Comparison of ENCODE assay signal across 20 mouse cellular contexts in genomic region chr16:62543156-62543555, GRCm38 (mm10).
DNase-seq lines count a peak whose midpoint lies in the region; ATAC-seq and TF ChIP-seq lines count a peak whose summit lies in the region.
"Had no signal": no experiment of that assay in that cellular context is flagged by ENCODE, and none has a peak within 500 bp of the region (broad histone marks: within the 10 kb centered on the region; RNA-seq: fewer than 3 reads in every experiment).

No protein-coding gene starts in this region.

- no peaks in the 10 kb centered on the region for H3K9me3 ChIP-seq in hindbrain, postnatal 0 days (ENCODE audit: low read length)
- no peaks in the 10 kb centered on the region for H3K9me3 ChIP-seq in hindbrain, embryonic 11.5 days (ENCODE audit: control insufficient read depth, low read length)
- H3K9me3 ChIP-seq: forebrain, embryonic 10.5 days; forebrain, embryonic 13.5 days; hindbrain, embryonic 10.5 days had no signal

- intact Hi-C loops in left cerebral cortex, adult 2 months (cut with DNase I): no loop called here
- intact Hi-C loops in left cerebral cortex, postnatal 14 days (cut with DNase I): no loop called here

- no peak overlapping the region for H3K27ac ChIP-seq in hindbrain, postnatal 0 days
- no peak overlapping the region for H3K27ac ChIP-seq in hindbrain, embryonic 11.5 days (ENCODE audit: low read depth, low read length)
- no peak overlapping the region for H3K27ac ChIP-seq in left cerebral cortex, adult 2 months
- H3K27ac ChIP-seq: forebrain, embryonic 10.5 days; forebrain, embryonic 13.5 days; hindbrain, embryonic 10.5 days; hindbrain, embryonic 14.5 days had no signal

- H3K36me3 ChIP-seq in hindbrain, postnatal 0 days (ENCODE audit: insufficient read depth, low read length): no peaks in the 10 kb centered on the region
- H3K36me3 ChIP-seq in hindbrain, embryonic 11.5 days (ENCODE audit: control insufficient read depth, insufficient read depth, low read length): no peaks in the 10 kb centered on the region
- H3K36me3 ChIP-seq: forebrain, embryonic 10.5 days; hindbrain, embryonic 10.5 days had no signal

- WGBS in hindbrain, postnatal 0 days: 87% methylated on average over 2 of the region's 2 CpGs
- WGBS in hindbrain, embryonic 11.5 days: 82% methylated on average over 2 of the region's 2 CpGs

- H3K4me2 ChIP-seq in hindbrain, postnatal 0 days (ENCODE audit: low read depth, low read length): no peak overlapping the region
- no peak overlapping the region for H3K4me2 ChIP-seq in hindbrain, embryonic 11.5 days (replicated peaks; ENCODE audit: low read depth, low read length)
- H3K4me2 ChIP-seq: forebrain, embryonic 13.5 days; heart, embryonic 11.5 days; hindbrain, embryonic 14.5 days had no signal

- H3K9ac ChIP-seq in hindbrain, postnatal 0 days (replicated peaks; ENCODE audit: low read length): no peak overlapping the region
- H3K9ac ChIP-seq in hindbrain, embryonic 11.5 days (ENCODE audit: low read depth, low read length): no peak overlapping the region
- H3K9ac ChIP-seq: forebrain, embryonic 13.5 days; hindbrain, embryonic 14.5 days had no signal

- no peak for ATAC-seq in hindbrain, postnatal 0 days
- no peak for ATAC-seq in hindbrain, embryonic 11.5 days (ENCODE audit: low FRiP score)
- ATAC-seq: activated CD4-positive, CD25-positive, alpha-beta regulatory T cell, adult 4 months; CD4-positive, CD25-positive, alpha-beta regulatory T cell, adult 4 months; forebrain, embryonic 13.5 days had no signal

- no peak overlapping the region for H3K4me3 ChIP-seq in hindbrain, postnatal 0 days (ENCODE audit: low read length)
- no peak overlapping the region for H3K4me3 ChIP-seq in hindbrain, embryonic 11.5 days (ENCODE audit: low read depth, low read length)
- H3K4me3 ChIP-seq in left cerebral cortex, adult 2 months: no peak overlapping the region
- H3K4me3 ChIP-seq: forebrain, embryonic 10.5 days; forebrain, embryonic 13.5 days; hindbrain, embryonic 10.5 days had no signal

- no peaks in the 10 kb centered on the region for H3K4me1 ChIP-seq in hindbrain, postnatal 0 days (ENCODE audit: insufficient read depth, low read length)
- H3K4me1 ChIP-seq in hindbrain, embryonic 11.5 days (replicated peaks; ENCODE audit: control insufficient read depth, insufficient read depth, low read length): no peaks in the 10 kb centered on the region
- H3K4me1 ChIP-seq: forebrain, embryonic 10.5 days; hindbrain, embryonic 10.5 days had no signal

- no peaks in the 10 kb centered on the region for H3K27me3 ChIP-seq in hindbrain, postnatal 0 days (ENCODE audit: insufficient read depth, low read length)
- H3K27me3 ChIP-seq in hindbrain, embryonic 11.5 days (ENCODE audit: control insufficient read depth, insufficient read depth, low read length): no peaks in the 10 kb centered on the region
- H3K27me3 ChIP-seq: forebrain, embryonic 13.5 days had no signal

- peak; percentile 57 for TF ChIP-seq CTCF in hindbrain, postnatal 0 days (IDR thresholded peaks at IDR 0.05; ENCODE audit: low read depth)
- peak; percentile 11 for TF ChIP-seq CTCF in left cerebral cortex, adult 2 months (IDR thresholded peaks at IDR 0.05)

- peak; percentile 25 for DNase-seq in hindbrain, postnatal 0 days (ENCODE audit: low spot score)
- no peak for DNase-seq in hindbrain, embryonic 11.5 days (ENCODE audit: low spot score)
- no peak for DNase-seq in left cerebral cortex, adult 2 months (ENCODE audit: extremely low spot score in 1 of 2, low spot score in 2 of 2)
- DNase-seq in left cerebral cortex, postnatal 14 days (ENCODE audit: low spot score in 2 of 2): no peak
- peak; percentile 3 for DNase-seq in brain, adult 2 months (ENCODE audit: low read depth, low spot score)
- DNase-seq in gastrocnemius, postnatal 25 days: no peak
- DNase-seq: adrenal gland, adult 8-10 months; adrenal gland, postnatal 25 days; cerebellum, adult 18-20 months; cerebellum, adult 9-10 months; cerebellum, postnatal 14 days; gastrocnemius, postnatal 36 days; heart, postnatal 36 days had no signal

Comparison
In these comparisons a context has a peak if more than half of its experiments do, and no peak if none do; other contexts are left out.
1. DNase-seq: peak in hindbrain, postnatal 0 days (single experiment) and brain, adult 2 months (single experiment); none in hindbrain, embryonic 11.5 days (single experiment), left cerebral cortex, adult 2 months (0 of 2), left cerebral cortex, postnatal 14 days (0 of 2) and gastrocnemius, postnatal 25 days (single experiment).